Mouse (Mus musculus) adipocyte (in vitro differentiated cells): ENCODE data around the gene Brms1.

Source experiments
- DNase-seq: peaks from one replicate; pipeline ENCODE4 v3.0.0-alpha.2; 2016; ENCODE audit warnings: low spot score

Brms1 gene

GRCm38 (mm10) chr19:5092083-5092482 lies 50.9 kb downstream of the Brms1 start:
- no peak for DNase-seq

- DNase-seq, result no peak
Observed at GRCm38 (mm10) chr19:5093481-5094242, 52.5 kb downstream of the Brms1 start.

- DNase-seq, result peak; percentile 80
Observed at GRCm38 (mm10) chr19:5094243-5094632, 53.1 kb downstream of the Brms1 start.

- no peak for DNase-seq
Observed at GRCm38 (mm10) chr19:5094746-5095417, 53.7 kb downstream of the Brms1 start.

DNA sequence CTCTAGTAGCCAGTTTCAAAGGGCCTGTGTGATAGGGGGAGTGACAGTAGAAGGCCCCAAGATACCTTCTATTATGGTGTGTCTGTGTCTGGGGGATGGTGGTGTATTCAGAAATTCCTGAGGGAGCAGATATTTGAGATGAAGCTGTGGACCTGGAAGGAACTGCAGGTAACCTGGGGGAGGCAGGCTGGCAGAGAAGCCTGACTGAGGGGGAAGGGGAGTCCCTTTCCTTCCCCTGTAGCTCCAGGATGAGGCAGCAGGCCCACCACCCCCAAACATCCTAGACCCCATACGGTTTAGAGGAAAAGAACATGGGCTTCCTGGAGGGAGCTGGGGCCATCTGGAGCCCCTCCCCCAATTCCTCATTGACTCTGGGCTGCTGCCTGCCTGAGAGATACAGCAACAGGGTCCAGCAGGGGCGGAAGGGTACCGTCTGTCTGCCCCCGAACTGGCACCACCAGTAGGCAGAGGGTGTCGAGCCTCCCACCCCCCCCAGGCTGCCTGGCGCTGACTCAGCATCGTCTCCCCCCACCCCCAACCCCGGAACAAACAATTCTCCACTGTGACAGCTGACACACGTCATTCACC lies 54.8 kb downstream of the Brms1 start:
- no peak for DNase-seq

DNA sequence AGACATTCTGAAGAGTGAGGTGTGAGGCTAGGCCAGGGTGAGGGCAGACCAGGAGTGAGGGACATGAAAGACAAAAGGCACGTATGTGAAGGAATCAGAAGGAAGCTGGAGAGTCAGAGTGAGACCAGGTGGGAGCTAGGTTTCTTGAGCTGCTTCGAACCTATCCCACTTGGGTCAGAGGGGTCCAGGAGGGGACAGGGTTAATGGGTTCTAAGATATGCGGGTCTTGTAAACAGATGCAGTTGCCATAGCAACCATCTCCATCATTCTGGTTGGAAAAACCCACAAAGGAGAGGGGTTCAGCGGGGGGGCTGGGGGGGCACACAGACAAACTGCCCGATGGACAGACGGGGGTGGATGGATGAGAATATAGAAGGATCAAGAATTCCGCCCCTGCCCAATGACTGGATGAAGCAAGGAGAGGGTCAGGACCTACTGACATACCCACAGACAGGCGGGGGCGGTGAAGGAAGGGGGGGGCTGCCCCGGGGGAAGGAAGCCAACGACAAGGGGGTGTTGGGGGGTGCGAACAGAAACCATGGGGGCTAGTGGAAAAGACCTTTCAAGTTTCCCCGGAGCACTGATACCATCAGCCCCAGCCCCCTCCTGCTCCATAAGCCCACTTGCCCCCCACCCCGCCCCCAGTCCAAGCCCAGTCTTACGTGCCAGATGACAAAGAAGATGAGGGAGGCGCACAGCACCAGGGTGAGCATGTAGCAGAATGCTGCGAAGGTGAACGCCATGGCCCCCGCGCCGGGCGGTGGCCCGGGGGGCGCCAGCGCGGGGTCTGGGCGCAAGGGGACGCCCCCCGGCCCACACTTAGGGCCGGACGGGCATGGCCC lies 56.6 kb downstream of the Brms1 start:
- no peak for DNase-seq

DNA sequence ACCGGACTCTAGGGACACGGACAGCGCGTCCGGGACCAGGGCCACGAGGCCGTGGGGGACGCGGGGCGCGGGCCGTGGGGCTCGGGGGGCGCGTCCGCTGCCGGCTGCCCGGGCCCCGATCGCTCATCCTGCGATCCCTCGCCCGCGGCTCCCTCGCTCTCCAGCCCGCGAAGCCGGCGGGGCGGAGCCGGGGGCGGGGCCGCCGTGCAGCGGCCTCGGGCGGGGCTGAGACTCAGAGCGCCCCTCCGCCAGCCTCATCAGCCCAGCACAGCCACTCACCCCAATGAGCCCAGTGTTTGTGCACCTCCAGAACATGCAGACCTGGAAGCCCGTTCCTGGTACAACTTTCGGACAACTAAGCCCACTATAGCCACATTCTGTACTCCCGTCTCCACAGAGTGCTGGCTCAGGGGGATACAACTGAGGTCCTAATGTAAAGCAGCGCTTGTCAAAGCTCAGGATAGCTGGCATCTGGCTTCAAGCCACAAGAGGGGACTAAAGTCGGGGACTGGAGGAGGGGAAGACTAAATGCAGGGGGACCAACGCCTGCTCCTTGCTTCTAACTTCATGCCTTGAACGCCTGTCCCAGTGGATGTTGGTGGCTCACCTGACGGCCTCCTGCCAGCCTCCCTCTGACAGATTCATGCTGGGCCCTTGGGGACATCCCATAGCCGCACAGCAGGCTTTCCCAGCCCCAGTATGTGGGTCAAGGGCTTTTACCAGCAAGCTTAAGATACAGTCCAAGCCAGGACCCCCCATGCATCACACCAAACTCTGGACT lies 57.4 kb downstream of the Brms1 start, which contains the start of gene Cnih2:
TSS of gene Cnih2 (minus strand) at position 159 of the 781 bp plus-strand sequence.
- no peak for DNase-seq
